Mouse (Mus musculus) thymus, postnatal 36 days (tissue): ENCODE measurements around the gene Lrrc31.

ENCODE experiments used
- DNase-seq, 2 experiments: peaks; one replicate each; pipeline ENCODE4 v3.0.0; 2022; ENCODE audit warnings: mixed read lengths in 2 of 2

Gene Lrrc31

DNA sequence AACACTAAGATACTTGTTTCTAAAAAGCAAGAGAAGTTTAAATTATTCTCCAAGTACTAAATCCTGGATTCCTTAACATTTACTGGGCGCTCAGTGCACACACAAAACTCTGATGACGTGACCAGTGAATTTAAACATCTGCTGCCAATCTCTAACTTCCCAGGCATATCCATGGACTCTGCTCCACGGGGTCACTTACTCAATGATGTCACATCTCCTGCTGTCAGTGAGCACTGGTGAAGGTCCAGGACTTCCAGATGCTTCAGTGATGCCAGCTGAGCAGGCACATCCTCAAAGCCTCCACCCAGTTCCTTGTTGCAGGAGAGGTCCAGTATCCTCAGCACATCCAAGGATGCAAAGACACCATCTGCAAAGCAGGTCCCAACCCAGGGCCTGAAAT, 12.4 kb downstream of the Lrrc31 start:
- no peak for DNase-seq

DNA sequence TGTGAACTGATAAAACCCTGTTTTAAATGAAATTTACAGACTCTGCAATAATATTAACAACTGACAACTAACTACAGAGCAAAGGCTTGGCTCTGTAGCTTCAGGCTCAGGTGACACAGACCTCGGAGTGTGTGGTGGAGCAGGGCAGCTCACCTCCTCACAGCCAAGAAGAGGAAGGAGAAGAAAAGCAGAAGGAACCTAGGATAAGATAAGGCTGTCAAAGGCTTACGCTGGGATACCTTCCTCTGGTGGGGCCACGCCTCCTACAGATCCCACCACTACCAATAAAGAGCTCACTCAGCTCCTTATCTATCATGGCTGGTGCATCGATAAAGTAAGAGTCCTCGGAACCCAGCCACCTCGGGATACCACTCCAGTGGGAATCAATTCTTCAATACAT, 16.5 kb downstream of the Lrrc31 start:
- DNase-seq: no peak

DNA sequence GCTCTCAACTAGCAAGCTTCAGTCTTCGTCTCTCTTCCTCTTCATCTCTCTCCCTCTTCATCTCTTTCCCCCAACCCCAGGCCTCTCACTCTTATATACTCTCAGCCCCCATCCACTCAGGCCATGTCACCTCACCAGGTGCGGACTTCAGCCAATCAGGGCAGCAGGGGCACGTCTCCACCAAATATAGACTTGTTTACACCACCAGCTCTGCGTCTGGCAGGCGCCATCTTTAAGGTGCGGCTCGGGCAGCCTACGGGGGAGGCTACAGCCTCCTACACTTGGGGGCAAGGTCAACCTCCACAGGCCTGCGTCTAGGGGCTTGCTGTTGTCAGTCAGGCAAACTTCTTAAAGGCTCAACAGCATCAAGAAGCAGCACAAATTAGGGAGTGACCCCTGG, 41.2 kb downstream of the Lrrc31 start:
- DNase-seq: no peak

DNA sequence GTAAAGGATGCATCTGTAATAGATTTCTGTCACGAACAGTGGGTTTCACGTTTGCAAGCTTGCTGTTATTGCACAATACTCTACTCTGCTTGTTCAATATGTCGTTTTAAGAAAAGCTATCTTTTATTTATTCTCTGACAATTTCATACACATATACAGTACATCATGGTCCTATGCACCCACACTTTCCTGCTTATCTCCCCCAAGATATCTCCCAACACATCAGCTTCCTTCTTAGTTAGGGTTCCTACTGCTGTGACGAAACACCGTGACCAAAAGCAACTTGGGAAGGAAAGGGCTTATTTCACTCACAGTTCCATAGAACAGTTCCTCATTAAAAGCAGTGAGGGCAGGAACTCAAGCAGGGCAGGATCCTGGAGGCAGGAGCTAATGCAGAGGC, 43.7 kb downstream of the Lrrc31 start:
- DNase-seq: no peak

DNA sequence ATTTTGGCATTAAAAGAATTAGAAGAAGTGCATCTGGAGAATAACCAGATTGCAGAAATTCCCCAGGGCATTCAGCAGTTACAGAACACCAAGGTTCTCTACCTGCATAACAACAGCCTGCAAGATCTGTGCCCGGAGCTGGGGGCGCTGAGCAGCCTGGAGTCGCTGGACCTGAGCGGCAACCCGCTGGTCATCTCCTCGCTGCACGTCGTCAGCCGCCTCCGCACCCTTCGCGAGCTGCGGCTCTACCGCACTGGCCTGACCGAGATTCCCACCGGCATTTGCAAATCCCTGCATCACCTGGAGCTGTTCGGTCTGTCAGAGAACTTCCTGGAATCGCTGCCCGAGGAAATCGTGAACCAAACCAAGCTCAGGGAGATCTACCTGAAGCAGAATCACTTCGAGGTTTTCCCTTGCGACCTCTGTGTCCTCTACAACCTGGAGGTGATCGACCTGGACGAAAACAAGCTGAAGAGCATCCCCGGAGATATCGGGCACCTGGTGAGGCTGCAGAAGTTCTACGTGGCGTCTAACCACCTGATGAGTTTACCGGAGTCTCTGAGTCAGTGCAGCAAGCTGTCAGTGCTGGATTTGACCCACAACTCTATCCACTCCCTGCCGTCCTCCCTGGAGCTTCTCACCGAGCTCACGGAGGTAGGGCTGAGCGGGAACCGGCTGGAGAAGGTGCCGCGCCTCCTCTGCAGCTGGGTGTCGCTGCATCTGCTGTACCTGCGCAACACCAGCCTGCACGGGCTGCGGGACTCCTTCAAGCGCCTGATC, 49.4 kb downstream of the Lrrc31 start:
- no peak for DNase-seq

DNA sequence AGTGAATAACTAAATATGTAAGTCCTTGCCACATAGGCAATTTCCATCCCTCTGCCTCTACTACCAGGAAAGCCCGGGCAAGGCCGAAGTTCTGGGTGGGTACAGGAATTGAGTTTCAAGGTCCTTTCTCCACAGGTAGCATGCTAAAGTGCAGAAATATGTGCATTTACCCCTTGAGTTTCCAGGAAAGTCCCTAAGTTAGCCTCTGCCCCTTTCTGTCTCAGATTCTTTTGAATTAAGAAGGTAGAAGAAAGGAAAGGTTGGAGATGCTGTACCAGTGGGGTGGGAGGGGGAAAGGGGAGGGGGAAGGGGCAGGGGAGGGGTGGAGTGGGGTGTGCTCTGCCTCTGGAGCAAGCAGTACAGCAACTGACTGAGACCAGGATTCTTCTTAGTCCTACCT, 51.2 kb downstream of the Lrrc31 start:
- DNase-seq: no peak

DNA sequence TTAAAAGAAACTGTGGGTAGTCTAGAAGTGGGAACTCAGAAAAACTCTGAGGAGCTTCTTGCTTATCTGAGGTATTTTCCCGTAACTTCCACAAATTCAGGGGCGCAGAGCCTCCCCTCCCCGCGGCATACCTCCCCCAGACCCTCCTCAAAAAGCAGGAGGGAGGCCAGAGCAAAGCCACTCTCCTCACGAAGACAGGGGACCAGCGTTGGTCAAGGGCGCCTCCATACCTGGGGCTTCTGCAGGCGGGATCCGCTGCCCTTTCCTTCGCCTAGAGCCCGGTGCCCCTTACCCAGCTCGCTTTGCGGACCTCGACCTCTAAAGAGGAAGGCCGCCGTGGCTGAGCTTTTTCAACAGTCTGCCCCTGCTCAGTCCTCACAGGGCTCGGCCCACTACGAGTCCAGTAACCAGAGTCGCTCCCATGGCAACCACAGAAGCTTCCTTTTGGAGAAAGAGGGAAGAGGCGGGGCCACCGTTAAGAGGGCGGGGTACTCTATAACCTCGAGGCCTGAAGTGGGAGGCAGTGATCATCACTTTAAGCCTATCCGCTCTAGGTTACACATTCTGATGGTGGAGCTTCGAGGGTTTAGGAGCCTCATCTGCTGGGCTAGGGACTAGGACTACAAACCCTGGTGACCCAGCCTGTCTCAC, 52.1 kb downstream of the Lrrc31 start, which contains the start of gene Lrrc34:
Gene Lrrc34 (minus strand): TSS at position 430 of the 651 bp plus-strand sequence.
- DNase-seq: no peak

DNA sequence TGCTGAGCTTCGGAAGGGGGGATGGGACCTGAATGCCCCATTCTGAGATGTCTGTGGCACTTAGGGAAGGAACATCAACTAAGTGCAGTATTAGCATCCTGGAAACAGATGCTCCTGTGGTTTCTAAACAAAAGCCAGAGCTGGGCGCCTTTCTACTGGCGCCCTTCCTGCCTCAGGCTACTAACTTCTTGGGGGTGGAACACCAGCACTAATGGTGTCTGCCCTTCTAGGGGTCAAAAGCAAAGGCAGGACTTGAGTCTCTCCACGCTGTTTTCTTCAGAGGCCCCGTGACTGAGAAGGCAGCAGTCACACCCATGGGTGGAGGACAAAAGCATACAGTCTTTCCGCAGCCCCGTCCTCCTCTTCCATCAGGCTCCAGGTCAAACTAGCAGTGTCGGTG, 52.9 kb downstream of the Lrrc31 start:
- DNase-seq: no peak

DNA sequence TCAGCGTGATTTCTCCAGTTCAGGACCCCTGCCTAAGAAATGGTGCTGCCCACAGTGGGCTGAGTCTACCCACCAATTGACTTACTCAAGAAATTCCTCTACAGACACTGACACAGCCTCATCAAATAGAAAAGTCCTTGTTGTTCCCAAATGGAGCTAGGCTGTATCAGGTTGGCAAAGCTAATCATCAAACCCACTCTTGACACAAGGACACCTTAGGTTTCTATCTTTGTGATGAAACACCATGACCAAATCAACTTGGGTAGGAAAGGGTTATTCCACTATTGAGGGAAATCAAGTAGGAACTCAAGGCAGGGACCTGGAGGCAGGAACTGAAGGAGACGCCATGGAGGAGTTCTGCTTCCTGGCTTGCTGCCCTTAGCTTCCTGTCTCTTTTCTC, 55.4 kb downstream of the Lrrc31 start, which contains the start of gene Lrriq4:
Gene Lrriq4 (plus strand): TSS at position 301 of the 400 bp plus-strand sequence.
- DNase-seq: no peak

DNA sequence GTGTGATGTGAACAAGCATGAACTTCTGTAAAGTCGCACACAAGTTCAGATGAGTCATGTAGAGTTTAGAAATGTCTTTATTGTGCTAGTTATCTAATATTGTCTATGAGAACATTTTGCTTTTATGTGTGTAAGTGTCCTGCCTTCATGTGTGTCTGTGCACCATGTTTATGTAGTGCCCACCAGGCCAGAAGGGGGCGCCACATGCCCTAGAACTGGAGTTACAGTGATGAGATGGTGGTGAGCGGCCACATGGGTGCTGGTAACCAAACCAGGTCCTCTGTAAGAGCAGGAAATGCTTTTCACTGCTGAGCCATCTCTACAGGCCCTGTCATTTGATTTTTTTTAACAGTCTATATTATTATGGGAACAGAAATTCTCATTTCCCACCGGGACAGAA, 64.0 kb downstream of the Lrrc31 start:
- DNase-seq: no peak

DNA sequence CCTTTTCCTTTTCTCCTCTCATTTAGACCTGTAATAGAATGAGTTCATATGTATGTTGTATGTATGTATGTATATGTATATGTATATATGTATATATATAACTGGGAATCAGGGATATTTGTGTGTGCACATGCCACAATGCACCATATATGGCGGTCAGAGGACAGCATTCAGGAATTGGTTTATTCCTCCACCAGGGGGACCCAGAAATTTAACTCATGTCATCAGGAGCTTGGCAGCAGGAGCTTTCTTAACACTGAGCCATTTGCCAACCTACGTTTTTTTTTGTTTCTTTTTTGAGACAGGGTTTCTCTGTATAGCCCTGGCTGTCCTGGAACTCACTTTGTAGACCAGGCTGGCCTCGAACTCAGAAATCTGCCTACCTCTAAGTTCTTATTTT, 66.0 kb downstream of the Lrrc31 start:
- no peak for DNase-seq
